Mouse (Mus musculus) heart, adult 11 months (tissue): Measurements from ENCODE around the gene Gm9833.
"Not testable (repeated sequence)": the region's sequence is repeated elsewhere in the genome, so short reads cannot be mapped to it uniquely, and the experiment has no call there.

Experiments used
- DNase-seq: peaks from one replicate; pipeline ENCODE4 v3.0.0; 2022

Gm9833 gene

GRCm38 (mm10) chr3:10087994-10088393 lies at the start of gene Gm9833:
Gene Gm9833, plus strand, starts transcription at chr3:10088110.
- not testable (repeated sequence) for DNase-seq

DNA sequence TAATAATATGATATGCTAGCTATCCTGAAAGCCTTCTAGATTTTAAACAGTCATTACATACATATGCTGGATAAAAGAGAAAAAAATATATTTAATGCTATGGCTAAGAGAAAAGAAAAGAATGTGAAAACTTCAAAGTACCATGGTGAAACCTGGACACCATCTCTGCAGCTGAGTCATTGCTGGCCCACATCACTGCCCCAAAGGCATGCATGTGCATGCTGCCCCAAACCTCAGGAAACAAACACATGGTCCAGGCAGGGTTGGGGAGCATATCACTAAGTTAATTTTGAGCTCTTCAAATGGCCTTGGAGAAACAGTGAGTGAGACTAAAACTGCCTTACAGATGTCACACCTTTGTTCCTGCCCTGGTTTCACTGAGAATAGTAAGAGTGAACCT lies 17.8 kb upstream of the Gm9833 start:
- DNase-seq = peak; percentile 34

GRCm38 (mm10) chr3:10075826-10076225 lies 12.1 kb upstream of the Gm9833 start:
- DNase-seq = no peak

DNA sequence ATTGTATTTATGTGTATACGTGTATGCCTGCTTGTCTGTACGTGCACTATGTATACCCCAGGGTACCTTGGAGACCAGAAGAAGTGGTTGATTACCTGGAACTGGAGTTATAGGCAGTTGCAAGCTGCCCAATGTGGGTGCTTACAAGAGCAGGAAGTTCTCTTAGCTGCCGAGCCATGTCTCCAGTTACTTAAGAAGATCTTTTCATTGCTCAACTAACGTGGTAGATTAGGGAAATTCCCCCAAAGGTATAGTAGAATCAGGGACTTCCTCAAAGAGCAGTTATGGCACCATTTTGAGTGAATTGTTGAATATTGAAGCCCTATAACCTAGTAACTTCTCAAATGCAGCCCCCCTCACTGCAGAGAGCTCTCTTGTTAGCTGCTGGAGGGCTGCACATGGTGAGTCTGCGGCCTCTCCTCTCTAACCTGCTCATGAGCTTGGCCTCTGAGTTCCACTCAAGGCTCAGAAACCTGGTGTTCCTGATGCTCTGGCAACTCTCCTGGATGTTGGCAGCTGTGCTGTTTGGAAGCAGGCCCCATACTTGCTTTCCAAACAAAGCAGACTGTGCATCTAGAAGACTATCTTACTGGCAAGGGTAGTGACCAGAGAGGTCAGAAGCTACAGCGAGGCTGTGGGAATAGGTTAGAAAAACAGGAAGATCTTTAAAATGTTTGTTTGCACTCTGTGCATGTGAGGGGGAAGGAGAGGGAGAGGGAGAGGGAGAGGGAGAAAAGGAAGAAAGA lies 10.6 kb upstream of the Gm9833 start:
- DNase-seq = peak; percentile 95

DNA sequence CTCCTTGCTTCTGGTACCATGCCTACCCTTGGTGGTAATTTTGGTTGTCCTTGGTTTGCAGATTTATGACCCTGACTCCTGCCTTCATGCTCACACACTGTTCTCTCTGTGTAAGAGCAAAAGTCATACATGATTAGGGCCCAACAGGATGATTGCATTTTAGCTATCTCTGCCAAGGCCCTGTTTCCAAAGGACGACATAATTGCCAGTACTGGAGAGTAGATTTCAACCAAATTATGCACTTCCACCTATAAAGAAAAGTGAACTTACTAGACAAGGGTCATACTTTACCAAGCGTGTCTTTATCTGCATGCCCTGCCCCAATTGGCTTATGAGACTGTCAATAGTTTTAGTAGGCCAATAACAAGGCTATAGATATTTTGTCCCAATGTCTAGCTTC lies 9.8 kb upstream of the Gm9833 start:
- DNase-seq = peak; percentile 49

GRCm38 (mm10) chr3:10081336-10081735 lies 6.6 kb upstream of the Gm9833 start:
- DNase-seq = peak; percentile 75

- peak; percentile 90 for DNase-seq
Measured at GRCm38 (mm10) chr3:10081911-10082541, 5.9 kb upstream of the Gm9833 start.

DNA sequence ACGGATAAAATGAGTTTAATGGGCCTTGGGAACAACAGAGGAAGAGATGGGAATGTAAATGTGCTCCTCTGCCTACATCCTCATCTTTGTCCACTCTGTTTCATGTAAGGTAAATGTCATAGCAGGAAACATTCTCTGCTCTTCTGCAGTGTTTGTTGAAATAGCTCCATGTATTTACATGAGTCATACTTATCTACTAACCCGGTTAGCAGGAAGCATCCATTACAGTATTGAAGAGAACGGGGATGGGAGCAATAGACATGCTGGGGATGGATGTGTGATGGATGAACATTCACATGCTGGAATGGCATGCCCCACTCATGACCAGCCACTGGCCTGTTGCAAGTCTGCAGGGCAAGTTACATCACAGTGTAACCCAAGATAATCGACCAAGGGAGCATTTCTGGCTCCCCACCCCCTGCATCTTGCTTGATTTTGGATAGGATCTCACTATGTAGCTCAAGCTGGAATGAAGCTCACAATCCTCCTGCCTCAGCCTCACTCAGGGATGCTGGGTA lies 5.3 kb upstream of the Gm9833 start:
- DNase-seq = peak; percentile 49

DNA sequence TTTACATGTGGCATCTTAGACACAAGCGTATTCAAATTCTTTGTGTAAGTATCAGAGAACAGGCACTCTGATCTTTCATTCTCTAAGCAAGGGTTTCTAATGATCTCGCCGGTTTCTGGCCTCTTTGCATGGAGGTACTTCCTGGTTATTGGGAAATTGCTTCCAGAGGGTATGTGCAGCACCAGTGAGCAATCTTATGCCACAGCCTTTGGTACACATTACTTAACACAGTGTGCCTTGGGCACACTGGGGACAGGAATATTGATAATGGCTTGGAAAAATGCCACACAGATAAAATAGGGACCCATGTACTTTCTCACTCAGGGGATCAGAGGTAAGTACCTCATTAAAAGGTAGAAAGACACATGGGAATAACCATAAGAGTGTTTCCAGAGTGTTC lies 3.8 kb upstream of the Gm9833 start:
- peak; percentile 41 for DNase-seq

GRCm38 (mm10) chr3:10085396-10086119 lies 2.4 kb upstream of the Gm9833 start:
- peak; percentile 87 for DNase-seq

GRCm38 (mm10) chr3:10087511-10087910 lies 399 bp upstream of the Gm9833 start:
- DNase-seq = no peak

GRCm38 (mm10) chr3:10091616-10092140 lies 3.8 kb downstream of the Gm9833 start:
- DNase-seq = peak; percentile 81

GRCm38 (mm10) chr3:10092499-10092898 lies 4.6 kb downstream of the Gm9833 start:
- DNase-seq = peak; percentile 91

GRCm38 (mm10) chr3:10092914-10093313 lies 5.0 kb downstream of the Gm9833 start:
- DNase-seq = peak; percentile 33

- DNase-seq = peak; percentile 96
Measured at GRCm38 (mm10) chr3:10095076-10095622, 7.2 kb downstream of the Gm9833 start.

DNA sequence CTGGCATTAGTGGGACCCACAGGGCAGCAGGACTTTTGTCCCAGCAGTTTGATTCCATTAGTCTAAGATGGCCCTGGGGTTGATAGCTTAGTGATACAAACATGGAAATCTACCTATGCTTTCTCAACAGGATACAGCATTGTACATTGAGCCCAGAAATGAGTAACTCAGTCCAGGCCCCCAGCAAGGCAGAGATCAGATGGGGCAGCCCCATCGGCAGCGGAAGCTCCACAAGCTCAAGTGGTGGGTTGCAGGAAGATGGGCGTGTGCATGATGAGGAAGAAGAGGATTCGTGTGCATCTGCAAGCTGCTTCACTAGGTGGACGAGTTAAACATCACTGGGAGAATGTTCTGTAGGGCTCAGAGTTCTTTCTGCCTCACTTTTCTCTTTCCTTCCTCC lies 11.8 kb downstream of the Gm9833 start:
- peak; percentile 55 for DNase-seq

DNA sequence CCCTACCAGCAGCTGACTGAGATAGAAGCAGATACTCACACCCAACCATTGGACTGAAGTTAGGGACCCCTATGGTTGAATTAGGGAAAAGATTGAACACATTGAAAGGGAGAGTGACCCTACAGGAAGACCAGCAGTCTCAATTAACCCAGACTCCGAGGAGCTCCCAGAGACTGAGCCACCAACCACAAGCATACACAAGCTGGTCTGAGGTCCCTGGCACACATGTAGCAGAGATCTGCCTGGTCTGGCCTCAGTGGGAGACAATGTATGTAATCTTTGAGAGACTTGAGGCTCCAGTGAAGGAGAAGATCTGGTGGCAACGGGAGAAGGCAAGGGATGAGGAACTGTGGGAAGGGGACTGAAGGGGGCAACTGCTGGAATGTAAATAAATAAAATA lies 23.7 kb downstream of the Gm9833 start:
- peak; percentile 59 for DNase-seq

DNA sequence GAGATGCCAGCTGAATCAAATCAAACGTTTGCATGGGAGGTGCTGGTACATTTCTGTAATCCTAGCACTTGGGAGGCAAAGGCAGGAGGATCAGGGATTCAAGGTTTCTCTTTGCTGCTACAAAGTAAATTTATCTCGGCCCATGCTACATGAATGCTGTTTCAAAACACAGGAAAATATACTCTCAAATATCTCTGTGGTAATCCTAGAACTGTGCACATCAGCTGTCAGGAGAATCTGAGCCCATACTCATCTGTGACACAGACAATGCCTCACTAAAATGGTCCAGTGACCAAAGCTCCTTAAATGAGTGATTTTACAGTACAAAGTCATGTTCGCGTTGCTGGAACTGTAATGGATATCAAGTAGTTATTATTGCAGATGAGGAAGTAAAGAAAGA lies 24.3 kb downstream of the Gm9833 start:
- peak; percentile 46 for DNase-seq

GRCm38 (mm10) chr3:10112660-10113059 lies 24.8 kb downstream of the Gm9833 start:
- peak; percentile 7 for DNase-seq

DNA sequence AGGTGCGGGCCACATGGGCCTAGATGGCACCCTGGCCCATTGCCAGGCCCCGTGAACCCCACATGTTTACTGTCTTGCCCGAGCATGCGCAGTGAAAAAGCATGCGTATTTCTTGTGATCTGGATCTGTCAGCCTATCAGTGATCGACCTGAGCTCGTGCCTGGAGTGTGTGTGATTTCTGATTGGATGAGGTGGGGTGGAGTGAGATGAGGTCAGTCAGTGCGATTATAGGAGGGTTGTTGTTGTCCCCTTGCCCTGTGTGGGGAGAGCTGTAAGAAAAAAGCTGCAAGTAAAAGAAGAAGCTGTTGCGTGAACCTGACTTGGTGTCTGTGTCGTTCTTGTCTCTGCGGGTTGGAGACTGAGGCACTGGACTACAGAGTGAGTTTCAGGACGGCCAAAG lies 28.6 kb downstream of the Gm9833 start:
- DNase-seq = peak; percentile 87

GRCm38 (mm10) chr3:10121232-10121631 lies 33.3 kb downstream of the Gm9833 start:
- peak; percentile 56 for DNase-seq

- peak; percentile 63 for DNase-seq
Measured at GRCm38 (mm10) chr3:10121956-10122739, 34.2 kb downstream of the Gm9833 start.
